Mouse (Mus musculus) liver, embryonic 15.5 days (tissue): ENCODE measurements around the gene Rbms3. TPM values are rescaled to one million over a fixed set of nuclear protein-coding genes. Genes with fewer than 3 reads are reported as not detected.

Experiments
- ATAC-seq: fragments of 200-750 bp; cut with Nextera tagmentation; 2 replicates; pipeline ENCODE4 v1.8.0; 2017; ENCODE audit warnings: moderate number of reproducible peaks, mild to moderate bottlenecking, moderate library complexity; ENCODE audit not compliant: insufficient read depth
- H3K27ac ChIP-seq: fragments of 300-500 bp; sonication (generic); replicated peaks from 2 replicates; pipeline ENCODE4 v1.5.1; 2015; ENCODE audit warnings: mild to moderate bottlenecking, inconsistent platforms
- H3K27me3 ChIP-seq: fragments of 300-500 bp; sonication (generic); 2 replicates; pipeline ENCODE4 v1.6.1; 2015; ENCODE audit warnings: mild to moderate bottlenecking, inconsistent platforms
- H3K36me3 ChIP-seq: fragments of 300-500 bp; sonication (generic); replicated peaks from 2 replicates; pipeline ENCODE4 v1.6.1; 2015; ENCODE audit warnings: moderate library complexity, mild to moderate bottlenecking, inconsistent platforms
- H3K4me1 ChIP-seq: fragments of 300-500 bp; sonication (generic); replicated peaks from 2 replicates; pipeline ENCODE4 v1.6.1; 2015; ENCODE audit warnings: inconsistent platforms
- H3K4me2 ChIP-seq: fragments of 300-500 bp; sonication (generic); 2 replicates; pipeline ENCODE4 v1.6.1; 2015; ENCODE audit warnings: moderate library complexity, mild to moderate bottlenecking, inconsistent platforms
- H3K4me3 ChIP-seq: fragments of 300-500 bp; sonication (generic); replicated peaks from 2 replicates; pipeline ENCODE4 v1.5.1; 2015; ENCODE audit warnings: mild to moderate bottlenecking, inconsistent platforms
- H3K9ac ChIP-seq: fragments of 300-500 bp; sonication (generic); 2 replicates; pipeline ENCODE4 v1.6.1; 2015; ENCODE audit warnings: moderate library complexity, mild to moderate bottlenecking, inconsistent platforms
- H3K9me3 ChIP-seq: fragments of 300-500 bp; sonication (generic); replicated peaks from 2 replicates; pipeline ENCODE4 v1.6.1; 2016; ENCODE audit warnings: inconsistent platforms
- WGBS: fragments of 180-500 bp; shearing (Covaris S2); methylation state at CpG from one replicate; pipeline ENCODE4 v1.1.7; 2015; ENCODE audit warnings: mixed read lengths; ENCODE audit not compliant: insufficient replicate concordance; 5-methylcytosine and 5-hydroxymethylcytosine counted together
- polyA plus RNA-seq: library from polyadenylated mRNA; unstranded; fragments of >200 nt; fragmentation: Nextera tagmentation; extraction: Ambion mirVana; gene quantifications from 2 replicates; pipeline ENCODE4 v1.2.1, GENCODE M21; 2015

Gene Rbms3
- polyA plus RNA-seq, 1 experiment from 2014 or later = 3.0 TPM

GRCm38 (mm10) chr9:116879600-116880457, 749.9 kb downstream of the Rbms3 start:
- Histone ChIP-seq H3K4me2 (no peak overlapping the region), H3K9ac (no peak overlapping the region), H3K27ac (no peak overlapping the region), H3K4me1 (peaks cover under 1% of the 10 kb centered on the region; the same call in 1 of the 2 replicates), H3K36me3 (no peaks in the 10 kb centered on the region), H3K9me3 (no peaks in the 10 kb centered on the region), H3K4me3 (no peak overlapping the region), H3K27me3 (no peaks in the 10 kb centered on the region)
- no peak for ATAC-seq
- 67% methylated on average over 10 of the region's 10 CpGs for WGBS

- 72% methylated on average over 3 of the region's 3 CpGs for WGBS
- Histone ChIP-seq H3K9me3 (no peaks in the 10 kb centered on the region), H3K4me1 (peaks cover 28% of the 10 kb centered on the region), H3K9ac (no peak overlapping the region), H3K27me3 (no peaks in the 10 kb centered on the region), H3K4me2 (no peak overlapping the region), H3K27ac (no peak overlapping the region), H3K36me3 (no peaks in the 10 kb centered on the region), H3K4me3 (no peak overlapping the region)
- ATAC-seq = no peak
These were observed 752.9 kb downstream of the Rbms3 start for GRCm38 (mm10) chr9:116876786-116877185.

GRCm38 (mm10) chr9:116873976-116874320, 755.8 kb downstream of the Rbms3 start:
- no peaks in the 10 kb centered on the region for H3K27me3 ChIP-seq
- 34% methylated on average over 2 of the region's 2 CpGs for WGBS
- H3K36me3 ChIP-seq = no peaks in the 10 kb centered on the region; the same call in 1 of the 2 replicates
- H3K9ac ChIP-seq = no peak overlapping the region; the same call in 1 of the 2 replicates
- H3K27ac ChIP-seq = peak overlapping the region; percentile 92
- peaks cover 33% of the 10 kb centered on the region for H3K4me1 ChIP-seq
- no peaks in the 10 kb centered on the region for H3K9me3 ChIP-seq
- peak overlapping the region; percentile 43 for H3K4me3 ChIP-seq
- ATAC-seq = no peak
- H3K4me2 ChIP-seq = peak overlapping the region; percentile 67

GRCm38 (mm10) chr9:116873033-116873975, 756.4 kb downstream of the Rbms3 start:
- H3K4me3 ChIP-seq = peak overlapping the region; percentile 43
- ATAC-seq = peak; percentile 94
- peak overlapping the region; percentile 67 for H3K4me2 ChIP-seq
- H3K27ac ChIP-seq = peak overlapping the region; percentile 92
- H3K36me3 ChIP-seq = no peaks in the 10 kb centered on the region; the same call in 1 of the 2 replicates
- peak overlapping the region; percentile 46; the same call in 1 of the 2 replicates for H3K9ac ChIP-seq
- no peaks in the 10 kb centered on the region for H3K27me3 ChIP-seq
- 13% methylated on average over 30 of the region's 30 CpGs for WGBS
- peaks cover 33% of the 10 kb centered on the region for H3K4me1 ChIP-seq
- no peaks in the 10 kb centered on the region for H3K9me3 ChIP-seq

GRCm38 (mm10) chr9:116872346-116872745, 757.4 kb downstream of the Rbms3 start:
- 43% methylated on average over 6 of the region's 6 CpGs for WGBS
- no peak for ATAC-seq
- H3K27ac ChIP-seq = peak overlapping the region; percentile 92
- H3K4me2 ChIP-seq = peak overlapping the region; percentile 67
- no peak overlapping the region for H3K9ac ChIP-seq
- H3K36me3 ChIP-seq = no peaks in the 10 kb centered on the region; the same call in 1 of the 2 replicates
- H3K9me3 ChIP-seq = no peaks in the 10 kb centered on the region
- H3K4me1 ChIP-seq = peaks cover 33% of the 10 kb centered on the region
- no peak overlapping the region for H3K4me3 ChIP-seq
- no peaks in the 10 kb centered on the region for H3K27me3 ChIP-seq

- peaks cover 40% of the 10 kb centered on the region for H3K4me1 ChIP-seq
- ATAC-seq = no peak
- H3K4me2 ChIP-seq = no peak overlapping the region
- no peak overlapping the region for H3K9ac ChIP-seq
- no peak overlapping the region for H3K4me3 ChIP-seq
- no peaks in the 10 kb centered on the region for H3K27me3 ChIP-seq
- H3K9me3 ChIP-seq = no peaks in the 10 kb centered on the region
- WGBS = 84% methylated on average over 5 of the region's 5 CpGs
- no peaks in the 10 kb centered on the region; the same call in 1 of the 2 replicates for H3K36me3 ChIP-seq
- H3K27ac ChIP-seq = no peak overlapping the region
These were observed 758.1 kb downstream of the Rbms3 start for GRCm38 (mm10) chr9:116871576-116871975.

GRCm38 (mm10) chr9:116866060-116866459, 763.7 kb downstream of the Rbms3 start:
- no peaks in the 10 kb centered on the region for H3K36me3 ChIP-seq
- H3K4me1 ChIP-seq = peaks cover 17% of the 10 kb centered on the region
- H3K4me3 ChIP-seq = no peak overlapping the region
- no peaks in the 10 kb centered on the region for H3K9me3 ChIP-seq
- WGBS = 50% methylated on average over 7 of the region's 7 CpGs
- no peak overlapping the region for H3K4me2 ChIP-seq
- H3K27ac ChIP-seq = no peak overlapping the region
- no peak overlapping the region for H3K9ac ChIP-seq
- peak; percentile 66 for ATAC-seq
- H3K27me3 ChIP-seq = no peaks in the 10 kb centered on the region

GRCm38 (mm10) chr9:116863626-116864025, 766.1 kb downstream of the Rbms3 start:
- Histone ChIP-seq H3K9me3 (no peaks in the 10 kb centered on the region), H3K27me3 (no peaks in the 10 kb centered on the region), H3K4me3 (no peak overlapping the region), H3K4me1 (peaks cover 17% of the 10 kb centered on the region), H3K36me3 (no peaks in the 10 kb centered on the region), H3K9ac (no peak overlapping the region), H3K4me2 (no peak overlapping the region), H3K27ac (no peak overlapping the region)
- ATAC-seq = no peak
- 70% methylated on average over 4 of the region's 4 CpGs for WGBS

- ATAC-seq = no peak
- 79% methylated on average over 3 of the region's 3 CpGs for WGBS
These were observed 767.4 kb downstream of the Rbms3 start for GRCm38 (mm10) chr9:116862341-116862740.

GRCm38 (mm10) chr9:116857861-116858595, 771.7 kb downstream of the Rbms3 start:
- H3K27me3 ChIP-seq = no peaks in the 10 kb centered on the region
- H3K9ac ChIP-seq = no peak overlapping the region
- H3K27ac ChIP-seq = no peak overlapping the region
- H3K4me1 ChIP-seq = no peaks in the 10 kb centered on the region
- WGBS = 61% methylated on average over 6 of the region's 6 CpGs
- no peak for ATAC-seq
- H3K4me3 ChIP-seq = no peak overlapping the region
- no peak overlapping the region for H3K4me2 ChIP-seq
- H3K9me3 ChIP-seq = no peaks in the 10 kb centered on the region
- no peaks in the 10 kb centered on the region for H3K36me3 ChIP-seq

More at GRCm38 (mm10) chr9:116862341-116862740, 767.4 kb downstream of the Rbms3 start:
- Histone ChIP-seq H3K27me3 (no peaks in the 10 kb centered on the region), H3K9ac (no peak overlapping the region), H3K4me1 (peaks cover 16% of the 10 kb centered on the region), H3K4me2 (no peak overlapping the region), H3K36me3 (no peaks in the 10 kb centered on the region), H3K27ac (no peak overlapping the region), H3K4me3 (no peak overlapping the region), H3K9me3 (no peaks in the 10 kb centered on the region)
